Mouse (Mus musculus) midbrain, embryonic 10.5 days (tissue): Measurements from ENCODE around the gene P4htm. TPM values are rescaled to one million over a fixed set of nuclear protein-coding genes. Genes with fewer than 3 reads are reported as not detected.

Experiments
- DNase-seq: peaks from one replicate; pipeline ENCODE4 v3.0.0-alpha.2; 2017; ENCODE audit warnings: low spot score
- H3K27ac ChIP-seq: fragments of 300-500 bp; sonication (generic); replicated peaks from 2 replicates; pipeline ENCODE4 v1.5.1; 2016; ENCODE audit warnings: mild to moderate bottlenecking
- H3K27me3 ChIP-seq: fragments of 300-500 bp; sonication (generic); 2 replicates; pipeline ENCODE4 v1.6.1; 2016; ENCODE audit warnings: low read depth, mild to moderate bottlenecking; ENCODE audit not compliant: poor library complexity, severe bottlenecking
- H3K36me3 ChIP-seq: fragments of 300-500 bp; sonication (generic); 2 replicates; pipeline ENCODE4 v1.6.1; 2016; ENCODE audit warnings: mild to moderate bottlenecking, moderate library complexity
- H3K4me1 ChIP-seq: fragments of 300-500 bp; sonication (generic); 2 replicates; pipeline ENCODE4 v1.6.1; 2016
- H3K4me3 ChIP-seq: fragments of 300-500 bp; sonication (generic); 2 replicates; pipeline ENCODE4 v1.5.1; 2016; ENCODE audit warnings: mild to moderate bottlenecking, moderate library complexity
- H3K9me3 ChIP-seq: fragments of 300-500 bp; sonication (generic); replicated peaks from 2 replicates; pipeline ENCODE4 v1.6.1; 2016; ENCODE audit warnings: mild to moderate bottlenecking
- WGBS: fragments of 180-500 bp; shearing (Covaris S2); methylation state at CpG from one replicate; pipeline ENCODE4 v1.1.7; 2016; 5-methylcytosine and 5-hydroxymethylcytosine counted together
- microRNA counts: library from miRNA; unstranded; fragments of <30 nt; microRNA quantifications from one replicate; lab custom pipeline; 2017
- microRNA-seq: library from miRNA; unstranded; fragments of <30 nt; microRNA quantifications from one replicate; pipeline ENCODE4, GENCODE M21; 2017
- polyA plus RNA-seq: library from polyadenylated mRNA; unstranded; fragments of >200 nt; fragmentation: Nextera tagmentation; extraction: Ambion mirVana; gene quantifications from 2 replicates; pipeline ENCODE4 v1.2.1, GENCODE M21; 2016

Gene P4htm
- polyA plus RNA-seq, 1 experiment from 2014 or later: 13.8 TPM

DNA sequence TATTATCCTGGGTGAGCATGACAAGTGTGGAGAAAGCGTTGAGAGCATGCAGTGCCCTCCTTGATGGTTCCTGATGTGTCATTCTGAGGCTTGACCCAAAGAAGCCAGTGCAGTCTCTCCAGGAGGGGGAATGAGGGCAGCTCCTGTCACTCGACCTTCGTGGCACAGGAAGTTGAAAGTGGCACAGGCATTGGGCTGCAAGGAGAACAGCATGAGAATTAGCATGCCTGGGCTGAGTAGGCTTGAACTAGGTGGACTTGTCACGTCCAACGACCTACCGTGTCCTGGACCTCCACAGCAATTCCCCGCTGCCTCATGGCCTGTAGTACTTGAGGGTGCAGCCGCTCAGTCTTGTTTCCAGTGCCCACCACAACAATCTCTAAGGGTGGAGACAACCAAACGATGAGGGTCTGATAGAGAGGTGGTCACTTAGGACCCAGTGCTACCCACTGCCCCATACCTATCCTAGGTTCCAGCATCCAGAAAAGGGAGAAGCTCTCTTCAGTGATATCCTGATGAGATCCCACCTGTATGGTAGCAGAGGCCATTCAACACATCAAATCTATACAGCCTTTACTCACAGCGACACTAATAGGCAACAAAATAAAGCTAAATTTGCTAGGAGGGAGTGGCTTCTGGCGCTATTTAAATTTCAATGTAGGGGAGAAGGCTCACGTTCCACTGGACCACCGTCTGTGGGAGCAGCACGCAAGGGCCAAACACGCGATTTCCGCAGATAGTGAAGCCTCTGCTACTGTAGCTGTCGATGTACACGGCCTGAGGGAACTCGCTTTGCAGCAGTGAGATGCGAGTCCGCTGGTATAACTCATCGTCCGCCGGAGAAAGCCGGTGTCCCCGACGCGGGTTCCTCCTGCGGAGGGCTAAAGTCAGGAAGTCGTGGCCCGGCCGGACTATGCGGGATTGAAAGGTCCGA is 31.3 kb downstream of the P4htm start:
- Histone ChIP-seq H3K27ac (peak overlapping the region; percentile 94), H3K27me3 (no peaks in the 10 kb centered on the region), H3K9me3 (no peaks in the 10 kb centered on the region), H3K4me3 (peak overlapping the region; percentile 80), H3K4me1 (peaks cover 66% of the 10 kb centered on the region), H3K36me3 (peaks cover 56% of the 10 kb centered on the region)
- peak; percentile 21 for DNase-seq
- 14% methylated on average over 35 of the region's 35 CpGs for WGBS

- H3K4me3 ChIP-seq: no peak overlapping the region
- no peaks in the 10 kb centered on the region for H3K27me3 ChIP-seq
- 92% methylated on average over 7 of the region's 7 CpGs for WGBS
- H3K27ac ChIP-seq: no peak overlapping the region
- peaks cover 55% of the 10 kb centered on the region for H3K4me1 ChIP-seq
- peaks cover 56% of the 10 kb centered on the region for H3K36me3 ChIP-seq
- no peaks in the 10 kb centered on the region for H3K9me3 ChIP-seq
- no peak for DNase-seq
Observed at GRCm38 (mm10) chr9:108564131-108564530, 33.3 kb downstream of the P4htm start.

GRCm38 (mm10) chr9:108563671-108564070 is 33.8 kb downstream of the P4htm start:
- Histone ChIP-seq H3K4me3 (no peak overlapping the region), H3K27me3 (no peaks in the 10 kb centered on the region), H3K9me3 (no peaks in the 10 kb centered on the region), H3K4me1 (peaks cover 50% of the 10 kb centered on the region), H3K36me3 (peaks cover 61% of the 10 kb centered on the region), H3K27ac (no peak overlapping the region)
- DNase-seq: peak; percentile 13
- WGBS: 92% methylated on average over 8 of the region's 8 CpGs

DNA sequence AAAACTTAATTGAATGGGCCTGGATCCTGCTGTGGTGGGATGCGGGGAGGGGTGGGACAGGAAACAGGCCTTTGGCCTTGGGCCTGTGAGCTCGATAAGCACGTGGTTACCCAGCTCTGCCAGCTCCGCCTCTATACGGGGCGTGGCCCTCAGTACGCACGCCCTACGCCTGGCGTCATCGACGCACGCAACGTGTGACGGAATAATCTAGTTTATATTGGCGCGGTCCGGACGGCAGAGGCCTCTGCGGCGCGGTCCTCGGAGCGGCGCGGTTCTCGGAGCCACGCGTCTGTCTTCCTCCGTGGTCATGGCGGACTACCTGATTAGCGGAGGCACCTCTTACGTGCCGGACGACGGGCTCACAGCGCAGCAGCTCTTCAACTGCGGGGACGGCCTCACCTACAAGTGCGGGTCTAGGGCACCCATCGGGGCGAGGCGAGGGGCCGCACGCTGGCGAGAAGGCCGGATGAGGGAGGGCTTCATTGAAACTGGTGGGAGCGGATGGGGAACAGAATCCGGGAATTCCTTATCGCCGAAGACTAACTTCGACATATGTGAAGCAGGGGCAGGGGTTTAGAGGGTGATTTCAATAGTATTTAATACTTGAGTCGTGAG is 37.1 kb downstream of the P4htm start, which contains the start of gene Impdh2:
Impdh2 (plus strand) TSS at position 60 of the 615 bp plus-strand sequence.
- H3K27ac ChIP-seq: peak within 1 kb of the TSS; percentile 87
- under 1% methylated on average over 53 of the region's 53 CpGs for WGBS
- peaks cover 21% of the 10 kb centered on the region for H3K4me1 ChIP-seq
- DNase-seq: peak; percentile 96
- no peaks in the 10 kb centered on the region for H3K9me3 ChIP-seq
- peak within 1 kb of the TSS; percentile 73 for H3K4me3 ChIP-seq
- no peaks in the 10 kb centered on the region for H3K27me3 ChIP-seq
- H3K36me3 ChIP-seq: peaks cover 86% of the 10 kb centered on the region

- H3K4me1 ChIP-seq: peaks cover 21% of the 10 kb centered on the region
- H3K27ac ChIP-seq: no peak overlapping the region
- H3K36me3 ChIP-seq: peaks cover 86% of the 10 kb centered on the region
- no peak overlapping the region for H3K4me3 ChIP-seq
- no peaks in the 10 kb centered on the region for H3K9me3 ChIP-seq
- WGBS: 93% methylated on average over 4 of the region's 4 CpGs
- no peaks in the 10 kb centered on the region for H3K27me3 ChIP-seq
- DNase-seq: peak; percentile 10
Observed at GRCm38 (mm10) chr9:108559169-108559568, 38.3 kb downstream of the P4htm start.

GRCm38 (mm10) chr9:108546875-108547274 is 50.6 kb downstream of the P4htm start:
- no peaks in the 10 kb centered on the region for H3K9me3 ChIP-seq
- peaks cover 96% of the 10 kb centered on the region for H3K36me3 ChIP-seq
- WGBS: 92% methylated on average over 1 of the region's 1 CpGs
- no peak overlapping the region for H3K4me3 ChIP-seq
- H3K4me1 ChIP-seq: no peaks in the 10 kb centered on the region
- H3K27me3 ChIP-seq: no peaks in the 10 kb centered on the region
- no peak for DNase-seq
- H3K27ac ChIP-seq: no peak overlapping the region

GRCm38 (mm10) chr9:108545986-108546385 is 51.5 kb downstream of the P4htm start:
- WGBS: 94% methylated on average over 3 of the region's 3 CpGs
- Histone ChIP-seq H3K4me3 (no peak overlapping the region), H3K36me3 (peaks cover 97% of the 10 kb centered on the region), H3K4me1 (no peaks in the 10 kb centered on the region), H3K9me3 (no peaks in the 10 kb centered on the region), H3K27me3 (no peaks in the 10 kb centered on the region), H3K27ac (no peak overlapping the region)
- no peak for DNase-seq

DNA sequence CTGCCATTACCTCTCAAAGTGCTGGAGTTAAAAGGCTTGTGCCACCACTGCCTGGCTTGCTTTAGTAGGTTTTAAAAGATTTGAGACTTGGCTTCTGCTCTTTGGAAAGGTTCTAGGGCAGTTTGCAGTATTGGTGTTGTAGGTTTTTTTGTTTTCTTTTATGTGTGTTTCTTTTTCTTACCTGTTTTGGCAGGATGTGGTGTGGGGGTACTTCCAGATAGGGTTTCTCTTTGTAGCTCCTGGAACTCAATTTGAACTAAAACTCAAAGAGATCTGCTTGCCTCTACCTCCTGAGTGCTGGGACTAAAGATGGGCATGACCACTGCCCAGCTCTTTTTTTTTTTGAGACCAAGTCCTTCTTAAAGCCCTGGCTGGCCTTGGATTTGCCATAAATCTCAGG is 56.6 kb downstream of the P4htm start:
- Histone ChIP-seq H3K9me3 (no peaks in the 10 kb centered on the region), H3K27ac (no peak overlapping the region), H3K27me3 (no peaks in the 10 kb centered on the region), H3K36me3 (peaks cover 99% of the 10 kb centered on the region), H3K4me3 (no peak overlapping the region), H3K4me1 (no peaks in the 10 kb centered on the region)
- no peak for DNase-seq

DNA sequence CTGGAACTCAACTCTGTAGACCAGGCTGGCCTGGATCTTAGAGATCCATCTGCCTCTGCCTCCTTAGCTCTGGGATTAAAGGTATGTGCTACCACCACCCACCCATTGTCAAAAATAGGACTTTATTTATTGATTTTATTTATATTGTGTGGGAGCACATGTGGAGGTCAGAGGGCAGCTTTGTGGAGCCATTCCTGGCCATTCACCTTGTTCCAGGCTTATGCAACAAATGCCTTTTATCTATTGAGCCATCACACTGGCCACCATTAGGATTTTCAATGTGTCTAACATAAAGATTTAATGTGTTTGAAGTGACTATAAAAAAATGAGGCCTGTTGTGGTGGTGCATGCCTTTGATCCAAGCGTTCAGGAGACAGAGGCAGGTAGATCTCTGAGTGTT is 66.0 kb downstream of the P4htm start:
- Histone ChIP-seq H3K27me3 (no peaks in the 10 kb centered on the region), H3K4me3 (no peak overlapping the region), H3K9me3 (no peaks in the 10 kb centered on the region), H3K36me3 (peaks cover 94% of the 10 kb centered on the region), H3K4me1 (no peaks in the 10 kb centered on the region), H3K27ac (no peak overlapping the region)
- 91% methylated on average over 1 of the region's 1 CpGs for WGBS
- DNase-seq: no peak

DNA sequence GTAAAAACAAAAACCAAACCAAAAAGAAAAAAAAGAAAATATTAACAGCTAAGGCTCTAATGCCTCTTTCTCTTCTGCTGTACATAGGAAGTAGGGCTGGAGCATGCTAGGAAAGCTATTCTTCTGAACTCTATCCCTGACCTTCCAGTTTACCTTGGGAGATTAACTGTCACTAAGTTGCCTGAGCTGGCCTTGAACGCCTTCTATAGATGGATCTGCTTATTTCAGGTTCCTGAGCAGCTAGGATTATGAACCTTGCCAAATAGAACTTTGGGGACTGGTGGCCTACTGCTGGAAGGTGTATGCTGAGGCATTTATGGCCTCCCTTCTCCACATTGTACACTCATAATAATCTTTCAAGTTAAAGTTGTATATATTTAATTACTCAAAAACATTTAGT is 66.5 kb downstream of the P4htm start:
- Histone ChIP-seq H3K27ac (no peak overlapping the region), H3K4me1 (no peaks in the 10 kb centered on the region), H3K9me3 (no peaks in the 10 kb centered on the region), H3K4me3 (no peak overlapping the region), H3K36me3 (peaks cover 89% of the 10 kb centered on the region), H3K27me3 (no peaks in the 10 kb centered on the region)
- 94% methylated on average over 1 of the region's 1 CpGs for WGBS
- DNase-seq: no peak

MicroRNAs within 50 kb of the gene (microRNA counts, 519-probe panel; counts per million panel counts)
- microRNA mmu-miR-191 (lab: Ali Mortazavi, UCI) (6,351 counts per million, percentile 58 among the panel's probes with 10 or more counts), microRNA mmu-miR-425 (lab: Ali Mortazavi, UCI) (5,065 counts per million, percentile 32 among the panel's probes with 10 or more counts)

Small RNA genes within 50 kb of the gene (microRNA-seq; reads per million reads assigned to microRNA genes)
- gene Gm24083 (not detected), gene Mir191 (not detected), gene Mir425 (2,182 reads per million, percentile 83 among the genes with 10 or more reads in this experiment)

Other genes with a start within 250 kb of the P4htm start
- gene Usp4, start 249.8 kb downstream of the P4htm start, polyA plus RNA-seq: 119 and 140 TPM in 2 replicates
- 1.1 and 1.2 TPM in 2 replicates for gene 1700102P08Rik, start 204.9 kb downstream of the P4htm start, polyA plus RNA-seq
- 0.81 and 1.1 TPM in 2 replicates for gene Ccdc36, start 169.2 kb downstream of the P4htm start, polyA plus RNA-seq
- not detected in 2 replicates for gene BC048562, start 161.2 kb downstream of the P4htm start, polyA plus RNA-seq
- gene Ccdc71, start 137.1 kb downstream of the P4htm start, polyA plus RNA-seq: 58.2 and 59.4 TPM in 2 replicates
- 43.1 and 52.1 TPM in 2 replicates for gene Klhdc8b, start 136.1 kb downstream of the P4htm start, polyA plus RNA-seq
- gene Lamb2, start 117.9 kb downstream of the P4htm start, polyA plus RNA-seq: 42.7 and 46.2 TPM in 2 replicates
- 79.4 and 91.6 TPM in 2 replicates for gene Usp19, start 107.1 kb downstream of the P4htm start, polyA plus RNA-seq
- 112 and 115 TPM in 2 replicates for gene Qars, start 90.0 kb downstream of the P4htm start, polyA plus RNA-seq
- gene Qrich1, start 80.9 kb downstream of the P4htm start, polyA plus RNA-seq: 150 and 171 TPM in 2 replicates
- 202 and 239 TPM in 2 replicates for gene Impdh2, start 37.4 kb downstream of the P4htm start, polyA plus RNA-seq
- gene Ndufaf3, start 30.2 kb downstream of the P4htm start, polyA plus RNA-seq: 47.0 and 50.0 TPM in 2 replicates
- gene Dalrd3, start 27.8 kb downstream of the P4htm start, polyA plus RNA-seq: 196 and 221 TPM in 2 replicates
- gene Wdr6, start 18.9 kb downstream of the P4htm start, polyA plus RNA-seq: 195 and 250 TPM in 2 replicates
- 66.8 and 72.6 TPM in 2 replicates for gene Arih2, start 51.7 kb upstream of the P4htm start, polyA plus RNA-seq
- 34.5 and 36.2 TPM in 2 replicates for gene Slc25a20, start 64.4 kb upstream of the P4htm start, polyA plus RNA-seq
- gene Prkar2a, start 91.6 kb upstream of the P4htm start, polyA plus RNA-seq: 34.6 and 40.8 TPM in 2 replicates
- 89.0 and 105 TPM in 2 replicates for gene Ip6k2, start 186.1 kb upstream of the P4htm start, polyA plus RNA-seq
- 14.5 and 17.3 TPM in 2 replicates for gene Nckipsd, start 210.7 kb upstream of the P4htm start, polyA plus RNA-seq
- gene Celsr3, start 228.7 kb upstream of the P4htm start, polyA plus RNA-seq: 3.1 and 5.0 TPM in 2 replicates